Mouse (Mus musculus) thymus, postnatal 14 days (tissue): Measurements from ENCODE around the gene Add3.

ENCODE experiments used
- DNase-seq: peaks from one replicate; pipeline ENCODE4 v3.0.0; 2021

Gene Add3

GRCm38 (mm10) chr19:53168576-53168975 is 28.3 kb downstream of the Add3 start:
- no peak for DNase-seq

DNA sequence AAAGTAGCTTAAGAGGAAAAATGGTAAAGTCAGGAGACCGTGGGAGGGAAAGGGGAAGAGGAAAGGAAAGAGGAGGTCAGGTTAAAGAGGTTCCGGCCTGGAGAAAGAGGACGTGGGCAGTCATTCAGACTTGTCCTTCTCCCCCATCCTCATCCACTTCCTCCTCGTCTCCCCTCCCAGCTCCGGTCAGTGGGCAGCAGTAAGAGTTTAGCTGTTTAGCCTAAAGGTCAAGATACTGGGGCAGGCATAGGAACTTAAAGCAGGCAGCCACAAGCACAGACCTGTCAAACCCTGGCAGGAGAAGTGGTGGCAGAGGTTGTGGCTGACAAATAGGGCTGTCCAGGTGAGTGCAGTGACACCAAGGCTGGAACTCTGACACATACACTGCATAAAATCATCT is 30.4 kb downstream of the Add3 start:
- DNase-seq: no peak

DNA sequence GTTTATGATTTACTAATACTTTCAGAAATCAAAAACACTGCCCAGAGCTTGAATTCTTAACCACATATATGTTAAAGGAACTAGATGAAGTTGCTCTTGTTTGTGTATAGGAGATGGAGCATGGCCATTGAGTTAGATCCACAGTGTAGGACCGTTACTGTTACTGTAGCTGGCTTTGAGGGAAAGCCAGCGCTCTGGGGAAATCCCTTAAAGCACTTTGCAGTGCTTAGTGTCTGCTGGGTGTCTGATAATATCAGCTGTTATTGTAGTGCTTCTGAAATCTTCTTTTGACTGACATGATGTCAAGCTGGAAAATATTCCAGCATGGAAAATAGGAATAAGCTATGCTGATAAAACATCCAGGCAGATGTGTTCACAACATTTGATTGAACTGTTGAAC is 33.8 kb downstream of the Add3 start:
- DNase-seq: no peak

GRCm38 (mm10) chr19:53175550-53175949 is 35.3 kb downstream of the Add3 start:
- no peak for DNase-seq

GRCm38 (mm10) chr19:53176518-53176917 is 36.3 kb downstream of the Add3 start:
- no peak for DNase-seq

DNA sequence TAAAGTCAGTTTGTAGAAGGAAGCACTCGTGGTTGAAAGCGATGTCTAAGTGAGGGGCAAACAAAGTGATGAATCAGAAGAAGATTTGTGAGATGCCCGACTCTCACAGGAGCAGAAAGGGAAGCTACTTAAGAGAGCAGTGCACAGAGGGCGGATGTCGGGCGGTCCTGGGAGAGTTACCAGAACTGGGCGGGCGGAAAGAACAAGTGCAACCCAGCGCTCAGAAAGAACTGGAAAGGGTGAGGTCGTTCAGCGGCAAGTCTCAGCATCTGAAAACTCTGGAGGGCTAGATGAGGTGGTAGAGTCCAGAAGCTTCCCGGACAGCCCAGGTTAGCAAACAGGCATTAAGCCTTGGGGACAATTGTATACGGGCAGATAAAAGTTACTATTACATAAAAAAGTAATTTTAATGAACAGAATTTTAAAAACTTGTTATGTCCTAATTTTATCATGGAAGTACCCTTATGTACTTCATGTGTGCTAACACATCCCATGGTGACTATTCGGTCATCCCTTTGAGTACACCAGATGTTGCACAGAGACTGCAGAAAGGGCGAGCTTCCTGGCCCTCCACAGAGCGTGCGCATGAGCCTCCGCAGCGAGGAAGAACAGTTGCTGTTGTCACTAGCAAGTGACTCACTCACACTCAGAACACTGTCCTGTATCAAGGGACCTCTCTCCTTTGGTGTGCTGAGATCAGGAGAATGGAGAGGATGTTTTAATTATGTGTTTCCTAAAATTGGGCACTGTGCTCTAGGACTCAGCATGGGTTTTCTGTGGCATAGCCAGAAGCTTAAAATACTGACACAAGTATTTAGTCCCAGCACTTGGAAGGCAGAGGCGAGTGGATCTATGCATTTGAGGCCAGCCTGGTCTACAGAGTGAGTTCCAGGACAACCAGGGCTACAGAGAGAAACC is 38.6 kb downstream of the Add3 start:
- DNase-seq: no peak

- DNase-seq: no peak
These were observed 40.0 kb downstream of the Add3 start for GRCm38 (mm10) chr19:53180168-53180803.

DNA sequence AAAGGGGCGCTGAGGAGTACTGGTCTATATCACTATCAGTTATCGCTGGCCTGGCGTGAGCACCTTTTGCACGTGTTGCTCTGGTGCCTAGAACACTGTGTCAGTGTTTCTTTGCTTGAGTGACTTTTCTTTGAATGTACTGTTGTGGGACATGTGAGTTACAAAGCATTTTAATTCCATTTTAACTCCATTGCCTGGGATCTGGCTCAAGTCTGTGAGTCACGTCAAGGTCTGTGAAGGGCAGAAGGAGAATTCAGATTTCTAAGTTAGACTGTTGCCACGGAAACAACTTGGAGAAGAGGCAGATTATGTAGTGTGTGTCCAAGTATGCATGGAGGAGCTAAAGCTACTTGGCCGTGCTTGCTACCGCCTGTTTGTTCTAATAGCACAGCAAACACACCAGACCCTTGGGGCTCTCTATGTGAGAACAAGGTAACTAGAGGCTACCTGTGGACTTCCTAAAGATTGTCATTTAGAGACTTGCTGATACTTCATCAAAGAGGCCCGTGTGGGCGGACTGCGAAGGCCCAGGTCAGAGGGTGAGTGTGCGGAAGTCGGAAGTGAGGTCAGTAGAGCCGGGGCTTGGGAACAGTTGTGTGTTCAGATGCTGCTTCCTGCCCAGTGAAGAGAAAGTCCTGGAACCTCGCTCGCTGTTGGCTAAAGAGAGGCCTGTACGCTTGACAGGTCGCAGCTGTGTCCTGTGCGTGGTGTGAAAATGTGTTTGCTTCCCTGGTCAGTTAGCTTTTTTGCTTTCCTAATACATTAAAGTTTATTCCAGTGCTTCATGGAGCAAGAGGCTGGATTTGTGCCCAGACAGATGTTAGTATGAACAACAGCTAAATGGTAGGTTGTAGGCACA is 41.0 kb downstream of the Add3 start:
- DNase-seq: no peak

- DNase-seq: no peak
These were observed 43.4 kb downstream of the Add3 start for GRCm38 (mm10) chr19:53183620-53184019.

DNA sequence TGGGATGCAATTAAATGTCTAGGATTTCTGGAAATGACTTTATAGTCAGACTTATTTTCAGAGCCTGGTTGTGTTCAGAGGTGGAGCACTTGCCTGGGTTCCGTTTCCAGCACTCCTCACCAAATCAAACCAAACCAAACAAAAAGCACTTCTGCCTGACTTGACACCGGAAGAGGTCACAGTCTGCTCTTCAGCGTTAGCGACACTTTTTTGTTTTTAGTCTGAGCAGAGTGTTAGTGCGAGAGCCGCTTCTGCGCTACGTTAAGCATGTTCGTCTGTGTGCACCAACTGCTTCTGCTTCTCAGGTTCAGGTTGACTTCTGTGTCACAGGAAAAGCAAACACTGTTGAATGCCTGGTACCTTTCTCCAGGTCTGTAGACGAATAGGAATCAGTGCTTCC is 44.0 kb downstream of the Add3 start:
- DNase-seq: peak; percentile 57

DNA sequence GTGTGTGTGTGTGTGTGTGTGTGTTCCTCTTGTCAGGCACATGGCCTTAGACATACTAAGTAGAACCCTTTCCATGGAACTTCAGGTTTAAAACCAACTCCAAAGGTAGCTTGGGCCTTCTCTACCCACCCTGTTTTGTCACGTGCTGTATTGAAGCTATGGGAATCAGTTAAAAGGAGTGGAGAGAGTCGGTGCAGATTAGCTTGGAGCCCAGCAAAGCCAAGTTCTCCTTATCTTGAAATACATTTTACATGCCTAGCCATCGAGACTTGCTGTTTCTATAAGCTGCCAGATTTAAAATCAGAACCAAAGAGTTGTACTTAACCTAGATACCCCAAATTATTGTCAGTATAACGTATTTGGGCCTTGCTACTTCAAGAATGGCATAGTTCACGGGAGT is 44.7 kb downstream of the Add3 start:
- DNase-seq: no peak

GRCm38 (mm10) chr19:53185486-53186134 is 45.4 kb downstream of the Add3 start:
- peak; percentile 73 for DNase-seq

DNA sequence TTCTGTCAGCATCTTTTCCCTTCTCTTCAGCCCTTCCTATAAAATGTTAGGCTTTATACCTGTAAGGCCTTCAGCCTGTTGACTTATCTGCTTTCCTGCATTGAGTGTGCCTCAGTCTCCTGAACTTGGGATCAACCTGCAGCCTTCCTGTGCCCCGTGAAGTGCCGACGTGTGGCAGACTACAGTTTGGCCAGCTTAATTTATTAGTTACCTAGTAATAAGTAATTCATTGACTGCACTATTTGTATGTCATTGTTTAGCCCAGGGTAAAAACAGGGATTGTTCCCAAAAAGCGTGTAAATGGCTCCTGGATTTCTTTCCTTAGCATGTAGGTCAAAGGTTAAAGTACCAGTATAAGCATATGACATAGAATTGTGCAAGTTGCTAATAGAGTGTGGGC is 46.2 kb downstream of the Add3 start:
- DNase-seq: no peak

DNA sequence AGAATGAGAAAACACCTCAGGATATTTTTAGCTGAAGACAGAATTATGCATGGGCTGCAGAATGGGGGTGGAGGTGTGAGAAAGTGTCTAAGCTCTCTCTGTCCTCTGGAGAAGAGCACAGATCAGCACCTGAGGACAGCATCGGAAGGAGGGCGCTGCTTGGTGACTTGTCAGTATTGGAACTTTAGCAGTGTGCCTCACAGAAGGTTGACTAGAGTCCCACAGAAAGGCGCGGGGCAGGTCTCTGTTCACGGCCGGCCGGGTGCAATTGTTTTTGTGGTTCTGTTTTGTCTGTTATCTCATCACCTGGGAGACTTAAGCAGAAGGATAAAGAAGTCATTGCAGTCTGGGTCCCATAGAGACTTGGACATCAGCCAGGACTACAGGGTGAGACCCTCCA is 47.3 kb downstream of the Add3 start:
- peak; percentile 41 for DNase-seq

GRCm38 (mm10) chr19:53188186-53188585 is 47.9 kb downstream of the Add3 start:
- peak; percentile 33 for DNase-seq

DNA sequence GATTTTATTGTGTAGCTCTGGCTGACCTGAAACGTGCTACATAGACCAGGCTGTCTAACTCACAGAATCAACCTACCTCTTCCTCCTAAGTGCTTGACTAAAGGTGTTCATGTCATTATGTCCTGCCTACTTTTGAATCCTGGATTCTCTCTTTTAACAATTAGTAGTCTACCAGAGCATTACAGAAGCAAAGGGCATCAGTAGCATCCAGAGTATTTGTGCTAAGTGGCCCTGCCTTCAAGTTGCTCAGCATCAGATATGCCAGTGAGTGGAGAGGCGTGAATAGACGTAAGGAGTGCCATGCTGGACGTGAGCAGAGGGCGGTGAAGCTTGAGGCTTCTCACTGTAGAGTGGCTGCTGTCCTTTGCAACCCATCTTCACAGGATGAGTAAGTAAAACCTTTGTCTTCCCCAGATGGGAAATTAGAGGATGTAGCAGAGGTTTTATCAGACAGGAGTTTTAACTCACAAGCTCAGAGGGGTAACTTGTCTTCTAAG is 48.5 kb downstream of the Add3 start:
- DNase-seq: no peak

DNA sequence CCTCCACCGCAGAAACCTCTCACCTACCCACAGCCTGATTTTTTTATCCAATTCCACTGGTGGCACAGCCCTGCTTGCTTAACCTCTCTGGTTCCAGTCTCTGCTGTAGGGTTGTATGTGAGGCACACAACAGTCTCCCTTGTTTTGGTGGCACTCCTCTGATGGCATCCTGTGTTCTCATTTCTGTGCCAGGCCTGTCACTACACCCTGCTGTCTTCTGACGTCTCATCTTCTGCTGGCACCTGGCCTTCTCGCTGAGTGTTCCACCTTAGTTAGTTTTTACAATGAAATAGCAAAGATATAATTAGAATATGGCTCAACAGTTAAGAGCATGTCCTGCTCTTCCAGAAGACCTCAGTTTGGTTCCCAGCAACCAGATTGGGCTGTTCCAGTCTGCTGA is 49.5 kb downstream of the Add3 start:
- no peak for DNase-seq

- no peak for DNase-seq
These were observed 50.0 kb downstream of the Add3 start for GRCm38 (mm10) chr19:53190232-53190631.

DNA sequence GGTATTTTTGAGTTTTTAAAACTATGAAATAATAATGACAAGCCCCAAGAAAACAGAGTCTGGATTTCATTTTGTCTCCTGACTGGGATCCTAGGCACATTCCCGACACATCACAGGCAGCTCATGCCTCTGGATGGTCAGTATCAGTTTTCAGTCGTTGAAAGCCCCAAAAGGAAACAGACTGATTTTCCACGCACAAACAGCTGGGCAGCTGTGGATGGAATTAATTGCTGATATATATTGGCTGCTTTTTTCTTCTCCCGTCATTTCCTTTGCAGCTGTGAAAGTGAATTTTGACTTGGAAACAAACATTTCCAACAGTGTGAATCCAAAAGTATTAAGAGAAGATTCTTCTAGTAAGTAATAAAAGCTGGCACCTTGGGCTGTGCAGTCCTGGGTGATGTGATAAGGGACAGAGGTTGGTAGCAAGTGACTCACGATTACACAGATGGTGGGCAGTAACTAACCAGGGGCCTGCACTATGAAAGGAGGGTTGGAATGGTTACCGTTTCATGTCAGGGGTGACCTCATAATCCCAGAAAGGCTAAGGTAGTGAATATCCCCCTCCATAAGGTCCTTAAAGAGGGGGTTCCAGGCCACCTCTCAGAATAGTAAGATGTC is 51.7 kb downstream of the Add3 start:
- DNase-seq: no peak

DNA sequence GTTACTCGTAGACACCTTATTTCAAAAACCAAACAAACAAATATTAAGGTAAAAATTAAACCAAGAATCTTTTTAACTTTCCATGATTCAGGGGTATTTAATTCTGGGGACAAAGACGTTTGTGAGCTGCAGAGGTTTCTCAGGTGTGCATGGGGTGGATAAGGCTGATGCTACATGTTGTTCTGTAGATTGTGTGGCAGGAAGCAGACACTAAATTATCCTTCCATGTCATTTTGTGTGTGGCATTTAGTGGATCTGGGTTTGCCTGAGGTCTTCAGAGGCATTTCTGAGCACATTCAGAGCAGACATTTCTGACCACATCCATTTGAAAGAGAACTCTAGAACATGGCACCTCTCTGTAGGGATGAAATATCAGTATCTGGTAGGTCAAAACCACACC is 52.9 kb downstream of the Add3 start:
- no peak for DNase-seq

- peak; percentile 56 for DNase-seq
These were observed 53.8 kb downstream of the Add3 start for GRCm38 (mm10) chr19:53193964-53194582.
